Mouse (Mus musculus) CH12F3 (cell line): ENCODE results near the gene Dctpp1.

Experiments used
- in situ Hi-C: fragments of 300-500 bp; cut with MboI; formaldehyde crosslinking; loops from 2 replicates; pipeline ENCODE4 v1.14.3; 2020; ENCODE audit warnings: low sequenced_read_pairs

The Dctpp1 gene

DNA sequence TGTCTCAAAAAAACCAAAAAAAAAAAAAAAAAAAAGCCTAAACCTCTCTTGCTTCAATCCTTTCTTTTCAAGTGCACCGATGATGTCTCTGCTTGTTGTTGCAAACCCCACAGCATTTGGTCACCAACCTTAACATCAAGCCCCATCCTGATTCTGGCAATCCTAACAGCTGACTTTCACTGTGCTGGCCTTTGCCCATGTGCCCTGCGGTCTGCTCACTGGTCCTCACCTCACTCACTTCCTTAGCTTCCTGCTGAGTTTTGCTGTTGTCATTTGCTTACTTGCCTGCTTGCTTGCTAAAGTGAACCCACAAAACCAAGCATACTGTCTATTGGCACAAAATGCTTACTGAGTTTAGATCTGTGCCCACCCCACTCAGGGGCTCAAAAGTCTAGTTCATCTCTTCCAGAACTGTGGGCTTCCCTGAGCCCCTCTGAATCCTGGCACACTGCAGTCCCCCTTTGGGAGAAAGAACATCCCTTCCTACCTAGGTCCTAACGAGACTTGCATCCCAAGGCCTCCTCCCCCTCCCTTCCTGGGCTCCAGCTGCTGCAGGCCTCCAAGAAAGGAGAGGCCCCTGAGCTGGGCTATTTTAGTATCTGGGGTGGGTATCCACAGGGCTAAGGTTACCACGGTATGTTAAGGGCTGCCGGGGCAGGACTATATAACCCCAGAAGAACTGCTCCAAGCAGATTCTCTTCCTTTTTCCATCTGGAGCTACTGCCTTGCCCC is 49.3 kb downstream of the Dctpp1 start:
- in situ Hi-C loops: no loop called here

DNA sequence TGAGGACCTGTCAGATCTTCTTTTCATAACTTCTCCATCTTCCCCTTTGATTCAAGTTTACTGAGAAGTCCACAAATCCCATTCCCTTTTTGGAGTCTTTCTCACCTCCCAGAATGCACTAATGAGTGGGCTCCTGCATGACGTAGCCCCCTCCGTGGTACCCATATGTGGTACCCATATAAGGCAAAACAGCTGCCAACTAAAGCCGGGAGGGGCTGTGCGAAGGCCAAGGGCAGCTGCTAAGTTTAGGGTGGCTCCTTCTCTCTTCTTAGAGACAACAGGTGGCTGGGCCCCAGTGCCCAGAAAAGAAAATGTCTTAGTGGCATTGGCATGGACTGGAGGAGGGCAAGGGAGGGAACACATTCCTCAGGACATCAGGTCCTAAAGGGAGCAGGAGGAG is 50.2 kb downstream of the Dctpp1 start:
- in situ Hi-C loops: no loop called here

DNA sequence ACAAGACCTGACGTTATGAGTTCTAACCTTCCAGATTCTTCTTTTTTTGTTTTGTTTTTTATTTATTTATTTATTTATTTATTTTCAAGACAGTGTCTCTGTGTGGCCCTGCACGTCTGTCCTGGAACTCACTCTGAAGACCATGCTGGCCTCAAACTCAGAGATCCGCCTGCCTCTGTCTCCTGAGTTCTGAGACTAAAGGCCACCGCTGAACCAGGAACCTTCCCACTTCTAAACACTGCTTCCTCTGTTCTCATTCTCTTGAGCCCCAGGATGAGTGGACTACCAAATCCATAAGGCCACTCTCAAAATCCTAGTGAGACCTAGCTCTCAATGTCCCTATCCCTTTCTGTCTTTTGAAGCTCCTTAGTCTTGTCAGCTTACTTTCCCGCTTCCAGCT is 50.7 kb downstream of the Dctpp1 start:
- in situ Hi-C loops: no loop called here

DNA sequence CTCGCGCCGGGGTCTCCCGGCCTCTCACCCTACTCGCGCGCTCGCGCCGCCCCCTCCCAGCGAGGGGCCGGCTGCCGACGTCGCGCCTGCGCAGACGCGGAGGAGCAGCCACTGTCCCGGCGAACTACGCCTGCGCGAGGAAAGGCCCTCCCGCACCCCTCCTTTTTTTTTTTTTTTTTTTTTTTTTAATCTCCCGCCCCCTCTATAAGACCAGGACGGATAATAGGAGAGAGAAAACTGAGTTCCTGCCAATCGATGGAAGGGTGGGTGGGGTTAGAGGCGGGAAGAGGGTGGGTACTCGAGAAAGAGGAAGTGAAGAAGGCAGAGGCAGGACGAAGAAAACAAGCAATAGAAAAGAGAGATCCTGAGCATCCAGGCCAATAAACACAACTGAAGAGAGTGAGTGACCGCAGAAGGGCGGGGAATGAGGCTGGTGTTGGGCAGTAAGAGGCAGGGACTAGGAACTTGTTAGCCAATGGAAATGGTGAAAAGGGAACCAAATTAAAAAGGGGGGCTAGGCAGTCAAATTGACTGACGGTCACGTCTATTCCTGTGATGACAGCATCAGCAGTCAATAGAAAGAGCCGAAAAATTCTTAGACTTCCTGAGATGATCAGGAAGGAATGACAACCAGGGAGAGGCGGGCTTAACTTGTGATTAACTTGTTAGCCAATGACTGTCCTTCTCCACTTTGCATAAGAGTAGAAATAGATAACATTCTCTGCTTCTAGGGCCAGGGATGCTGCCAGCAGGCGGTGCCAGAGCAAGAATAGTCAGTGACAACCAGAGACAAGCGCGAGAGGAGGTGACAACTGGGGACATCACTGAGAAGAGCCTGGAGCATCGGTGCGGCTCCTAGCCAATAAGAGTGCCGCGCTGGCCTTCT is 51.7 kb downstream of the Dctpp1 start, which contains the start of gene Mylpf:
TSS of gene Mylpf (plus strand) at position 338 of the 886 bp plus-strand sequence.
- in situ Hi-C loops: no loop called here

DNA sequence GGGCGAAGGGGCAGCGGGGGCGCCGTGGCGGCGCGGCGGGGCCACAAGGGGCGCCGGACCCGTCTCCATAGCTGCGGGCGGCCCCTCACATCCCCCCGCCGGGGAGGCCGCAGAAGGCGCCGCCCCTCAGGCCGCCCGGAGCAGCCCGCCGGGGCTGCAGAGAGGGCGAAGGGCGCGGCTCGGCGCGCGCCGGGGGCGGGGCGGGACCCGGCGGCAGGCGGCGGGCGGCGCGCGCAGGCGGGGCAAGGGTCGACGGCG is 52.3 kb downstream of the Dctpp1 start, which contains the start of gene Tbc1d10b:
TSS of gene Tbc1d10b (minus strand) at position 174 of the 258 bp plus-strand sequence.
- in situ Hi-C loops: no loop called here

DNA sequence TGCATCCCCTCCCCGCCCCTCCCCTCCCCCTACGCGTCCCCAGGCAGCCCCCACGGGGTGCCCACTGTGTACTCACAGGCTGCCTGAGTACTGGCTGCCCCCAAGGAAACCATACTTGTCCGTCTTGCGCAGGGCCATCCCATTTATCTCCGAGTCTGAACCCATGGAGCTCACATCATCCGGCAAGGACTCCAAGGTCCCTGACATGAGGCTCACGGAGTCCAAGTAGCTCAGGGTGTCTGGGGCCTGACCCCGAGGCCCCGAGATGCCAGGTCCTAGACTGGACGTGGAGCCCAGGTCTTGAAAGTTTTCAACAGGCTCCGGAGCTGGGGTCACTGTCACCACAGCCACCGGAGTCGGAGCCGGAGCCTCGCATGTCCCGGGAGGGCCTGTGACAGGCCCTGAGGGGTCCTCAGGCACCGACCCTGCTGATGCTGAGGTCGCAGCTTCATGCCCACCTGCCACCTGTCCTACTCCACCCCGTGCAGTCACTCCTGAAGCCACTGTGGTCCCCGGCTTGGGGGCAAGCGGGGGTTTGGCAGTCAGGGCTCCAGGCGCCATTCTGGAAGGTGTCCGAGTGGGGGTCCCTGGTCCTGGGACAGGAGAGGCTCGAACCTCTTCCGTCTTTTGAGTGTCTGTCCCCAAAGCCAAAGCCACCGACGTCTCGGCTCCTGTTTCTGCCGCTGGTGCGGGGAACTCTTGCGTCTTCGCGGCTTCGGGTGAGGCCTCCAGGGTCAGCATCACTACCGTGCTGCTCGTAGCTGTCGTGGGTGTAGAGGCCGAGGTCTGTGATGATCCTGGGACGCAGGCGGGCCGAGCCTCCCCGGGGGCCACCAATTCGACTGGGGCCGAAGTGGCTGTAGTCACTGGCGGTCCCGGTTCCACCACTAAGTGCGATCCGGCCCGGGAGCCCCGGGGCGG is 52.9 kb downstream of the Dctpp1 start:
- in situ Hi-C loops: no loop called here
